Mouse (Mus musculus) stomach, adult 2 months (tissue): ENCODE results near the gene Llph. TPM values are rescaled to one million over a fixed set of nuclear protein-coding genes. Genes with fewer than 3 reads are reported as not detected.

Experiments used
- polyA plus RNA-seq: library from polyadenylated mRNA; depleted of rRNA; stranded (reverse); fragments of >200 nt; gene quantifications from 2 replicates; pipeline ENCODE4 v1.2.3, GENCODE M21; 2012; rRNA removed

Llph gene
- polyA plus RNA-seq: 0.84 and 2.0 TPM in 2 replicates

DNA sequence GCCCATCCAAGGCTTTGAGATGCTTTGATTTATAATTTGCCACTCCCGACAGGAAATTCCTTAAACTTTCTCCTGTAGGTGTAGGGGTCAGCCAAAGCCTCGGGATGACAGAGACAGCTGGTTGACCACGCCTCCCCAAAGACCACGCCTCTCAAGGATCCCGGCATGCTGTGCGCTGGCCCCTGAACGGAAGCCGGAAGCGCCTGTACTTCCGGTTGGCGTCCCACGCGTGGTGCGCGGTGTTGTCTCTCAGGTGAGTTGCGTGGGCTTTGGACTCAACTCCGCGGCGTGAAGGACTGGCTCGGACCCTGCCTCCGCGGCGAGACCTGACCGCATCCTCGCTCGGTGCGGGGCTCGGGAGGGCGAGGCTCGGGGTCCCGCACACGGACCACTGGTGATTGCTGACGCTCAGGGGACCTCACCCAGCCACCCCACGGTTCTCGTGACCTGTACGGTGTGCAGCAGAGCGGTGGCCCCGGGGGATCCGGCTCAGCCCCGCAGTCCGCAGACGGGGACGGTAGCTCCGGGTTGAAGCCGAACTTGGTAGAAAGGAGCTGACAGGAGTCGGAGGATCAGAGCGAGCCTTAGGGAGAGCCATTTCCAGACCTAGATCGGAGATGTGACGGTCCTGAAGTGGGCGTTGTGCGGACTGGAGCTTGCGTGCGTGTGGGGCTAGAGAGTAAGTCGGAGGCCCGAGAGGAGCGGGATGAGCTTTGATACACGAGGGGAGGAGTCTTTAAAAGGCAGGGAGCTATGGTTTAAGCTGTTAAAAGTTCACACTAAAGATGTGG lies at the start of gene Llph:
Gene Llph, plus strand, starts transcription at position 200 of the 791 bp plus-strand sequence.

DNA sequence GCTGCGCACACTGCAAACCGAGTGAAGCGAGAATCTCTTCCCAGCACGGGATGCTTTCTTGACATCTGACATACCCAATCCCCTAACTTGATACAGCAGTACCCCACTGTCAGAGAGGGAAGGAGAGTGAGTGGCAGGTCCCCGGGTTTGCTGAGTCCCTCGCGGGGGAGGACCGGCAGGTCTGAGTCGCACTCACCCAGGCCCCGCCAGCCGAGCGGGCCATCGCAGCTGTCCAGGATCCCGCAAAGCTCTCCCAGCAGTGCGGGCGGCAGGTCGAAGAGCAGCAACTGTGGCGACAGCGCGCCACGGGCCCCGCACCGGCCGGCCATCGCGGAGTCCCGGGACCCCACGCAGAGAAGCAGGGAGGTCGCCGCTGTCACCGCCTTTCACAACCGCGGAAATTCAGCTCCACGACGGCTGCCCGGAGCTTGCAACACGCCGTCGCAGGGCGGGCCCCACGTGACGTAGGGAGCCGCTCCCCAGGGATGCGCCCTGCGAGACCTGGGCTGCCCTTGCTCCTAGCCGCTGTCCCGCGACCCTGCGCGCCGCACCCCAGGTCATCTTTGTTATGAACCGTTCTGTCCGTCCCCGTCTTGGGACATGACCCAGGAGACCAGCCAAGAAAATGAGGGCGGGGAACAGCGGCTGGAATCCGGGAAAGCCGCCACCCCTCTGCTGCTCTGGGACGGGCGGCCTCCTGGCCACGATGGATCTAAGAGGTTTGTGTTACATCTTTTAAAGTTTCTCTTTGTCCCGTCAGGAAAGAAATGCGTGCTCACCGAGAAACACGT lies 25.5 kb upstream of the Llph start, which contains the start of gene Tmbim4:
Gene Tmbim4, plus strand, starts transcription at position 460 of the 791 bp plus-strand sequence.

DNA sequence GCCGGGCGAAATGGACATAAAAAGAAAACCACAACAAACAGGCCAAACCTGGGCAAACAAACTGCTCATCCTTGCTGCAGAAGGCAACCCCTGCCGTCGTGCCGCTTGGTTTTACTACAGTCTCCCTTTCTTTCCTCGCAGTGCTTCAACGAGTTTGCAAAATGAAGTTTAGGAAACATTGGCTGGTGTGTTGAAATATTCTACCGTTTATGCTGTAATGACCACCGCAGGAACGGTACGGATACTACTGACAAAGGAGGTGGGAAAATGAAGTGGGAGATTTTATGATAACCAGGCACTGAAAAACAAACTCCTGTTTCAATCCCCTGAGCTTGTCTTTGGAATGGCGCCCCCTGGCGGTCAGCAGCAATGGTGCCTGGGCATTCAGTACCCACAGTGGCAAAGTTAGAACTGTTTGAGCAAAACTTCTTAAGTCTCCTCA lies 24.9 kb upstream of the Llph start, which contains the start of gene Irak3:
Gene Irak3, minus strand, starts transcription at position 170 of the 442 bp plus-strand sequence.

Other genes with a start within 250 kb of the Llph start
- 1.1 and 1.2 TPM in 2 replicates for gene Helb, start 114.1 kb upstream of the Llph start, polyA plus RNA-seq
- 202 and 319 TPM in 2 replicates for gene Tmbim4, start 25.5 kb upstream of the Llph start, polyA plus RNA-seq
- 0.58 and 0.70 TPM in 2 replicates for gene Irak3, start 24.9 kb upstream of the Llph start, polyA plus RNA-seq
- 0.34 and 0.63 TPM in 2 replicates for gene Hmga2, start 249.4 kb downstream of the Llph start, polyA plus RNA-seq